Mouse (Mus musculus): ENCODE data around the gene Trim44.

DNA sequence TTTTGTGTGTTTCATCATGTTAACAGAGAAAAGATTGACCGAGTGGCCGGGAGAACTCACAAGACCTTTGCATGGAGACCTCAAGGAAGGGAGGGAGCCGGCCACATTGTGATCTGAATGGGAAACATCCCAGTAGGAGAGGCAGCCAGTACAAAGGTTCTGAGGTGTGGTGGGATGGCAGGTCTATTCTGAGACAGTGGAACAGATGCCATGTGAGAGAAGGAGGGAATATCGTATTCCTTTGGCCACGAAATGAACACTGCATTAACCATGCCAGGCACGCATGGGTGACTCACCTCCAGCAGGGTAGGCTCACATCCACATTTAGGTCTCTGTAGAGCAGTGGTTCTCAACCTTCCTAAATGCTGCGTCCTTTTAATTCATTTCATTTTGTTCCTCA is 154.4 kb downstream of the Trim44 start:
- no peak for TF ChIP-seq CTCF (IDR thresholded peaks at IDR 0.05; ENCODE audit: control insufficient read depth, insufficient read depth, low read length)
- TF ChIP-seq POLR2A (IDR thresholded peaks at IDR 0.05; ENCODE audit: borderline replicate concordance, control insufficient read depth, low read depth, low read length): no peak
